Mouse (Mus musculus) neural tube, embryonic 11.5 days (tissue): Measurements from ENCODE around the gene Gm11034. TPM values are rescaled to one million over a fixed set of nuclear protein-coding genes. Genes with fewer than 3 reads are reported as not detected.

ENCODE experiments used
- ATAC-seq: fragments of 200-750 bp; cut with Nextera tagmentation; 2 replicates; pipeline ENCODE4 v1.8.0; 2017; ENCODE audit warnings: moderate number of reproducible peaks, mild to moderate bottlenecking, moderate TSS enrichment, moderate library complexity; ENCODE audit not compliant: insufficient read depth, low FRiP score, low TSS enrichment
- DNase-seq: peaks from one replicate; pipeline ENCODE4 v3.0.0-alpha.2; 2015; ENCODE audit warnings: low spot score
- H3K27ac ChIP-seq: fragments of 300-500 bp; sonication (generic); 2 replicates; pipeline ENCODE4 v1.5.1; 2014; ENCODE audit warnings: low read depth, mild to moderate bottlenecking, low read length
- H3K27me3 ChIP-seq: fragments of 300-500 bp; sonication (generic); 2 replicates; pipeline ENCODE4 v1.6.1; 2014; ENCODE audit warnings: mild to moderate bottlenecking, low read length, mixed read lengths; ENCODE audit not compliant: control insufficient read depth, insufficient read depth
- H3K36me3 ChIP-seq: fragments of 300-500 bp; sonication (generic); 2 replicates; pipeline ENCODE4 v1.6.1; 2014; ENCODE audit warnings: mild to moderate bottlenecking, low read length, moderate library complexity, mixed read lengths; ENCODE audit not compliant: control insufficient read depth, insufficient read depth
- H3K4me1 ChIP-seq: fragments of 300-500 bp; sonication (generic); 2 replicates; pipeline ENCODE4 v1.6.1; 2014; ENCODE audit warnings: low read length, mixed read lengths; ENCODE audit not compliant: control insufficient read depth, insufficient read depth
- H3K4me2 ChIP-seq: fragments of 300-500 bp; sonication (generic); 2 replicates; pipeline ENCODE4 v1.6.1; 2014; ENCODE audit warnings: low read depth, mild to moderate bottlenecking, moderate library complexity
- H3K4me3 ChIP-seq: fragments of 300-500 bp; sonication (generic); 2 replicates; pipeline ENCODE4 v1.5.1; 2014; ENCODE audit warnings: low read depth, low read length
- H3K9ac ChIP-seq: fragments of 300-500 bp; sonication (generic); 2 replicates; pipeline ENCODE4 v1.6.1; 2014; ENCODE audit warnings: mild to moderate bottlenecking, low read length
- H3K9me3 ChIP-seq: fragments of 300-500 bp; sonication (generic); 2 replicates; pipeline ENCODE4 v1.6.1; 2016; ENCODE audit warnings: low read length; ENCODE audit not compliant: control insufficient read depth
- WGBS: fragments of 180-500 bp; shearing (Covaris S2); extraction: QIAGEN DNeasy Blood & Tissue Kit; methylation state at CpG from one replicate; pipeline ENCODE4 v1.1.7; 2014; 5-methylcytosine and 5-hydroxymethylcytosine counted together
- polyA plus RNA-seq: library from polyadenylated mRNA; unstranded; fragments of >200 nt; fragmentation: Nextera tagmentation; extraction: Ambion mirVana; gene quantifications from 2 replicates; pipeline ENCODE4 v1.2.1, GENCODE M21; 2014

The Gm11034 gene
- polyA plus RNA-seq, 1 experiment from 2014 or later, result not detected

- DNase-seq (no peak), ATAC-seq (no peak)
- H3K27ac ChIP-seq, result no peak overlapping the region
- H3K27me3 ChIP-seq, result no peaks in the 10 kb centered on the region
- no peak overlapping the region for H3K4me2 ChIP-seq
- no peaks in the 10 kb centered on the region for H3K9me3 ChIP-seq
- H3K9ac ChIP-seq, result no peak overlapping the region
- H3K4me3 ChIP-seq, result no peak overlapping the region
- no peaks in the 10 kb centered on the region for H3K4me1 ChIP-seq
- no peaks in the 10 kb centered on the region for H3K36me3 ChIP-seq
These were observed 21.4 kb downstream of the Gm11034 start for GRCm38 (mm10) chr8:72192065-72192464.

GRCm38 (mm10) chr8:72190215-72190539 lies 23.3 kb downstream of the Gm11034 start:
- Histone ChIP-seq H3K9me3 (no peaks in the 10 kb centered on the region), H3K9ac (no peak overlapping the region), H3K27ac (no peak overlapping the region), H3K4me1 (no peaks in the 10 kb centered on the region), H3K36me3 (no peaks in the 10 kb centered on the region), H3K4me3 (no peak overlapping the region), H3K27me3 (no peaks in the 10 kb centered on the region), H3K4me2 (no peak overlapping the region)
- WGBS, result 88% methylated on average over 2 of the region's 2 CpGs
- ATAC-seq (no peak), DNase-seq (no peak)

GRCm38 (mm10) chr8:72189417-72190214 lies 23.8 kb downstream of the Gm11034 start, which contains the start of gene Hsh2d:
Gene Hsh2d, plus strand, starts transcription at chr8:72189638.
- Histone ChIP-seq H3K27me3 (no peaks in the 10 kb centered on the region), H3K4me1 (no peaks in the 10 kb centered on the region), H3K9ac (no peak within 1 kb of the TSS), H3K27ac (no peak within 1 kb of the TSS), H3K9me3 (no peaks in the 10 kb centered on the region), H3K4me2 (no peak within 1 kb of the TSS), H3K4me3 (no peak within 1 kb of the TSS), H3K36me3 (no peaks in the 10 kb centered on the region)
- ATAC-seq (no peak), DNase-seq (no peak)
- 74% methylated on average over 12 of the region's 12 CpGs for WGBS

- WGBS, result 94% methylated on average over 2 of the region's 2 CpGs
- no peak for DNase-seq
- no peak overlapping the region for H3K4me3 ChIP-seq
These were observed 25.6 kb downstream of the Gm11034 start for GRCm38 (mm10) chr8:72187793-72188331.

GRCm38 (mm10) chr8:72183554-72184202 lies 29.8 kb downstream of the Gm11034 start:
- 76% methylated on average over 2 of the region's 2 CpGs for whole genome bisulfite sequencing
- no peaks in the 10 kb centered on the region for H3K4me1 ChIP-seq
- H3K4me3 ChIP-seq, result no peak overlapping the region
- no peak overlapping the region for H3K4me2 ChIP-seq
- ATAC-seq, result no peak
- no peak overlapping the region for H3K27ac ChIP-seq
- H3K9ac ChIP-seq, result no peak overlapping the region
- DNase-seq, result no peak
- H3K27me3 ChIP-seq, result no peaks in the 10 kb centered on the region
- peaks cover 9% of the 10 kb centered on the region; the same call in 1 of the 2 replicates for H3K36me3 ChIP-seq
- no peaks in the 10 kb centered on the region for H3K9me3 ChIP-seq

More at GRCm38 (mm10) chr8:72187793-72188331, 25.6 kb downstream of the Gm11034 start:
- Histone ChIP-seq H3K36me3 (no peaks in the 10 kb centered on the region), H3K9me3 (no peaks in the 10 kb centered on the region), H3K27me3 (no peaks in the 10 kb centered on the region), H3K9ac (no peak overlapping the region), H3K4me2 (no peak overlapping the region), H3K27ac (no peak overlapping the region), H3K4me1 (no peaks in the 10 kb centered on the region)
- ATAC-seq, result no peak

- H3K9ac ChIP-seq, result no peak overlapping the region
- peak; percentile 66 for ATAC-seq
- 58% methylated on average over 5 of the region's 5 CpGs for WGBS
- peak; percentile 69 for DNase-seq
- no peak overlapping the region for H3K4me3 ChIP-seq
- no peaks in the 10 kb centered on the region for H3K9me3 ChIP-seq
- no peaks in the 10 kb centered on the region for H3K27me3 ChIP-seq
- H3K27ac ChIP-seq, result no peak overlapping the region
- no peak overlapping the region for H3K4me2 ChIP-seq
- peaks cover 28% of the 10 kb centered on the region for H3K36me3 ChIP-seq
- no peaks in the 10 kb centered on the region for H3K4me1 ChIP-seq
These were observed 36.0 kb downstream of the Gm11034 start for GRCm38 (mm10) chr8:72177346-72177925.

GRCm38 (mm10) chr8:72169681-72170249 lies 43.7 kb downstream of the Gm11034 start:
- H3K9ac ChIP-seq, result no peak overlapping the region
- H3K36me3 ChIP-seq, result peaks cover 22% of the 10 kb centered on the region
- no peaks in the 10 kb centered on the region for H3K9me3 ChIP-seq
- no peaks in the 10 kb centered on the region for H3K27me3 ChIP-seq
- ATAC-seq (no peak), DNase-seq (no peak)
- no peak overlapping the region for H3K4me3 ChIP-seq
- no peak overlapping the region for H3K27ac ChIP-seq
- WGBS, result 83% methylated on average over 3 of the region's 3 CpGs
- H3K4me2 ChIP-seq, result no peak overlapping the region
- H3K4me1 ChIP-seq, result no peaks in the 10 kb centered on the region

- H3K27ac ChIP-seq, result no peak overlapping the region
- peaks cover 22% of the 10 kb centered on the region for H3K36me3 ChIP-seq
- 93% methylated on average over 3 of the region's 3 CpGs for WGBS
These were observed 44.3 kb downstream of the Gm11034 start for GRCm38 (mm10) chr8:72169098-72169668.

More at GRCm38 (mm10) chr8:72169098-72169668, 44.3 kb downstream of the Gm11034 start:
- no peaks in the 10 kb centered on the region for H3K4me1 ChIP-seq
- no peaks in the 10 kb centered on the region for H3K27me3 ChIP-seq
- DNase-seq (no peak), ATAC-seq (no peak)
- H3K4me2 ChIP-seq, result no peak overlapping the region
- no peak overlapping the region for H3K9ac ChIP-seq
- no peaks in the 10 kb centered on the region for H3K9me3 ChIP-seq
- no peak overlapping the region for H3K4me3 ChIP-seq
